Mouse (Mus musculus) erythroblast, embryonic 14.5 days (primary cell): ENCODE measurements around the gene Lpcat1.

Experiments used
- GATA1 ChIP-seq: IDR thresholded peaks from 2 replicates; pipeline ENCODE4 v1.6.1; 2012; ENCODE audit warnings: low read length, inconsistent platforms, mixed read lengths
- TAL1 ChIP-seq: IDR thresholded peaks from 3 replicates; pipeline ENCODE4 v1.6.1; 2012; ENCODE audit warnings: low read length, inconsistent platforms, mixed read lengths

- no peak for TF ChIP-seq GATA1
- no peak for TF ChIP-seq TAL1
Measured at GRCm38 (mm10) chr13:73484171-73484570, 17.2 kb downstream of the Lpcat1 start.
